Mouse (Mus musculus) layer of hippocampus, postnatal 14 days (tissue): ENCODE data around the gene Nfic. TPM values are rescaled to one million over a fixed set of nuclear protein-coding genes. Genes with fewer than 3 reads are reported as not detected.

Source experiments
- DNase-seq, 2 experiments: peaks; one replicate each; pipeline ENCODE4 v3.0.0; 2021 to 2022; ENCODE audit warnings: low spot score in 2 of 2, mixed read lengths in 1 of 2
- total RNA-seq, 2 experiments: library from RNA; stranded (reverse); gene quantifications; 2 replicates each; pipeline ENCODE4 v1.2.3; 2021

Nfic gene
- total RNA-seq, 2 experiments from 2014 or later = 66.7 to 70.9 TPM

GRCm38 (mm10) chr10:81392270-81392669 lies 63.2 kb downstream of the Nfic start:
- DNase-seq = no peak

- DNase-seq = no peak
These were observed 64.8 kb downstream of the Nfic start for GRCm38 (mm10) chr10:81390678-81390965.

GRCm38 (mm10) chr10:81389801-81390677 lies 65.4 kb downstream of the Nfic start:
- DNase-seq = peak; percentile 80 to 84

GRCm38 (mm10) chr10:81389373-81389772 lies 66.1 kb downstream of the Nfic start:
- no peak for DNase-seq

GRCm38 (mm10) chr10:81388505-81389055 lies 66.9 kb downstream of the Nfic start, which contains the start of gene Gm48552:
Gm48552 (plus strand) TSS chr10:81389005.
- DNase-seq = no peak

- no peak for DNase-seq
These were observed 67.7 kb downstream of the Nfic start for GRCm38 (mm10) chr10:81387716-81388115.

GRCm38 (mm10) chr10:81385603-81386306 lies 69.7 kb downstream of the Nfic start:
- no peak for DNase-seq

- no peak for DNase-seq
These were observed 70.8 kb downstream of the Nfic start for GRCm38 (mm10) chr10:81384605-81384982.

GRCm38 (mm10) chr10:81383802-81384604 lies 71.4 kb downstream of the Nfic start, which contains the start of the genes Dohh and Gm48551:
Dohh (plus strand) TSS chr10:81384428.
Gm48551 (plus strand) TSS chr10:81384466.
- peak; percentile 98 to 99 for DNase-seq

GRCm38 (mm10) chr10:81382039-81382438 lies 73.4 kb downstream of the Nfic start:
- no peak for DNase-seq

- DNase-seq = no peak
These were observed 75.5 kb downstream of the Nfic start for GRCm38 (mm10) chr10:81379809-81380378.

- no peak for DNase-seq
These were observed 76.3 kb downstream of the Nfic start for GRCm38 (mm10) chr10:81379183-81379553.

GRCm38 (mm10) chr10:81378553-81379182 lies 76.8 kb downstream of the Nfic start:
- peak; percentile 100 for DNase-seq

- no peak for DNase-seq
These were observed 77.5 kb downstream of the Nfic start, which contains the start of gene Fzr1 for GRCm38 (mm10) chr10:81377793-81378552. Fzr1 (minus strand) TSS chr10:81378516.

- DNase-seq = no peak
These were observed 78.1 kb downstream of the Nfic start for GRCm38 (mm10) chr10:81377362-81377664.

- no peak for DNase-seq
These were observed 78.7 kb downstream of the Nfic start for GRCm38 (mm10) chr10:81376561-81377361.

GRCm38 (mm10) chr10:81375322-81375721 lies 80.1 kb downstream of the Nfic start:
- DNase-seq = no peak

- DNase-seq = no peak
These were observed 88.3 kb downstream of the Nfic start for GRCm38 (mm10) chr10:81367207-81367495.
